Mouse (Mus musculus): ENCODE measurements around the gene Ccdc36.

DNA sequence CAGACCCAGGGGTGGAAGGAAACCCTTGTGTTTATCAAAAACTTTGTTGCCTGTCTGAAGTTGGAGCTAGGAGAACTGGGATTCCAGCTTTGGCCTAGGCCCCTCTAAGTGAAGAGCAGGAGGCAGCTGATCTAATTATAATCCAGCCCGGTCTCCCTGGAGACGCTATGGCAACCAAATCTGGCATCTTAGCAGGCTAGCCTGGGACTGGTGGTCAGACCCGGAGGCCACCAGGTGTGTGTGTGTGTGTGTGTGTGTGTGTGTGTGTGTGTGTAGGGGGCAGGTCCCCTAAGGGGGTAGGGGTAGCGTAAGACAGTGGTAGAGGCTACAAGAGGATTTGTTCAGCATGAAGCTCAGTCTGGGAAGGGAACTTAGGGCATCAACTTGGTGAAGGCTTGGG, 21.6 kb upstream of the Ccdc36 start:
- TF ChIP-seq EP300 (IDR thresholded peaks at IDR 0.05; ENCODE audit: low read depth), result no peak
- no peak for TF ChIP-seq CTCF (IDR thresholded peaks at IDR 0.05; ENCODE audit: low read depth)

Measured in liver, postnatal 0 days (tissue).